Mouse (Mus musculus) lung, adult 2 months (tissue): ENCODE measurements around the gene Ryr1.

Experiments used
- CTCF ChIP-seq: fragments of 200-500 bp; IDR thresholded peaks from 2 replicates; pipeline ENCODE4 v1.5.1; 2011; ENCODE audit warnings: mild to moderate bottlenecking, low read length, control low read depth; ENCODE audit not compliant: insufficient read depth
- POLR2A ChIP-seq: fragments of 200-500 bp; IDR thresholded peaks from 2 replicates; pipeline ENCODE4 v1.6.1; 2011; ENCODE audit warnings: low read depth, mild to moderate bottlenecking, control low read depth, low read length, borderline replicate concordance; ENCODE audit errors: extremely low read depth

DNA sequence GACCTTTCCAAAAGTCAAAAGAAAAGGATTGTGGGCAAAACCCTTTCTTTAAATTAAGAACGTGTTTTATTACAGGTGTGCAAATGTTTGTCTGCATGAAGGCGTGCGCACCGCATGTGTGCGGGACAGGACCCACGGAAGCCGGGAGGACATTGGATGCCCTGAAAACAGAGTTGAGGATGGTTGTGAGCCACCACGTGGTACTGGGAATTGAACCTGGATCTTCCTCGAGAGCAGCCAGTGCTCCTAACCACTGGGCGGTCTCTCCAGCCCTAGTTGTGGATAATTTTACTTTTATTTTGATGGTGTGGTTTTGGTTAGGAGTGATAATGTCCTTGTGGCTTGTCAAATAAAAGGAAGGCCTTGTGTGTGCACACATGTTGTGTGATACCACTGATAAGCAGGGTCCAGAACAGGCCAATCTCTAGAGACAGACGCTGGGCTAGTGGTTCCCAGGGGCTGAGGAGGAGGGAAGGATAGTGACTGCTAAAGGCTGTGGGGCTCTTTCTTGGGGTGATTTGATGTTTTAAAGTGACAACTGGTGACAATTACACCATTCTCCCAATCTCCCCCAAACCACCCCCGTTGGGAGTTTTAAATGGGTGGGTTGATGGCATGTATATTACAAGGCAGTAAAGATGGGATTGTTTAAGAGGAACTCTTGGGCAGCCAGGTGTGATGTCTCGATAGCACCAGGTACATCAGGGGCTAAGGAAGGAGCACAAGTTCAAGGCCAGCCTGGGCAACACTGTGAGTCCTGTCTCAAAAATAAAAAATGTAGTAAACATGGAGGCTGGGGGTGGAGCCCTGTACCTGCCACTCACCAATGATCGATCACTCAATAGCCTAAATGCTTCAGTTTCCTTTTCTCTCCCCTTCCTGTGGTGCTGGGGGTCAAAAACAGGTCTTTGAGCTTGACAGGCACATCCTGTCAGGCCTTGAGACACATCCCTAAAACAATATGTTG, 95.0 kb downstream of the Ryr1 start:
- no peak for TF ChIP-seq CTCF
- no peak for TF ChIP-seq POLR2A
